ENCODE assay signal across 21 mouse cellular contexts in the genomic region with DNA sequence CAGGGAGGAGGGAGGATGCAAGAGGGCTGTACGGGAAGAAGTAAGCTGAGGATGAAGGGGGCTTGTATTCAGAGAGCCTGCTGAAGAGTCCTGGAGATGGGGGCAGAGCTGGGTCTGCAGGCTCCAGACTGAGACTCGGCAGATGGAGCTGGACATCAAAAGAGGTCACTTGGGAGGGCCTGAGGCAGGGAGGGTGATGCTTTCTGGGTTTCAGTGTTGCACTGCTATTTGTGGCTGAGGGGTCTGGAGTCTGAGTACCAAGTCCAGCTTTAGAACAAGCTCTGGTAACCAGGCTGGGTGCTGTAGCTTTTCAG. TPM values are rescaled to one million over a fixed set of nuclear protein-coding genes. Genes with fewer than 3 reads are reported as not detected.
DNase-seq lines count a peak whose midpoint lies in the region; ATAC-seq lines count a peak whose summit lies in the region.
"Had no signal": no experiment of that assay in that cellular context is flagged by ENCODE, and none has a peak within 500 bp of the region (broad histone marks: within the 10 kb centered on the region; RNA-seq: fewer than 3 reads in every experiment).

No protein-coding gene starts in this region.

- peaks cover 4% of the 10 kb centered on the region; the same call in 1 of the 2 replicates for H3K27me3 ChIP-seq in kidney, embryonic 14.5 days (ENCODE audit: control insufficient read depth, insufficient read depth, low read length)
- peaks cover 17% of the 10 kb centered on the region for H3K27me3 ChIP-seq in neural tube, embryonic 15.5 days (replicated peaks)
- peaks cover 25% of the 10 kb centered on the region for H3K27me3 ChIP-seq in embryonic facial prominence, embryonic 12.5 days

- H3K4me3 ChIP-seq in kidney, embryonic 14.5 days (ENCODE audit: low read length): no peak overlapping the region
- H3K4me3 ChIP-seq in neural tube, embryonic 15.5 days (replicated peaks): no peak overlapping the region
- H3K4me3 ChIP-seq in embryonic facial prominence, embryonic 12.5 days: no peak overlapping the region
- H3K4me3 ChIP-seq: hindbrain, embryonic 15.5 days; layer of hippocampus, adult 2 months; neural tube, embryonic 12.5 days had no signal

- WGBS in kidney, embryonic 14.5 days: 8% methylated on average over 2 of the region's 2 CpGs
- 35% methylated on average over 2 of the region's 2 CpGs for WGBS in neural tube, embryonic 15.5 days
- WGBS in embryonic facial prominence, embryonic 12.5 days: 6% methylated on average over 2 of the region's 2 CpGs

- H3K27ac ChIP-seq in kidney, embryonic 14.5 days (ENCODE audit: low read depth, low read length): no peak overlapping the region
- H3K27ac ChIP-seq in neural tube, embryonic 15.5 days (replicated peaks): no peak overlapping the region
- H3K27ac ChIP-seq in embryonic facial prominence, embryonic 12.5 days: peak overlapping the region; percentile 11; the same call in 1 of the 2 replicates
- H3K27ac ChIP-seq: hindbrain, embryonic 15.5 days; layer of hippocampus, adult 2 months; neural tube, embryonic 12.5 days had no signal

- 0 out of 2 replicates have a peak overlapping the region, but pooled peaks have one; percentile 10 for H3K4me2 ChIP-seq in kidney, embryonic 14.5 days (replicated peaks; ENCODE audit: low read depth, low read length)
- H3K4me2 ChIP-seq in neural tube, embryonic 15.5 days: no peak overlapping the region
- H3K4me2 ChIP-seq in embryonic facial prominence, embryonic 12.5 days (replicated peaks): no peak overlapping the region
- H3K4me2 ChIP-seq: heart, embryonic 11.5 days; hindbrain, embryonic 15.5 days; lung, embryonic 14.5 days; neural tube, embryonic 12.5 days had no signal

- no peaks in the 10 kb centered on the region for H3K9me3 ChIP-seq in kidney, embryonic 14.5 days (ENCODE audit: control insufficient read depth, low read length)
- no peaks in the 10 kb centered on the region for H3K9me3 ChIP-seq in neural tube, embryonic 15.5 days (replicated peaks)
- H3K9me3 ChIP-seq in embryonic facial prominence, embryonic 12.5 days: no peaks in the 10 kb centered on the region
- H3K9me3 ChIP-seq: hindbrain, embryonic 15.5 days; neural tube, embryonic 12.5 days had no signal

- ATAC-seq in kidney, embryonic 14.5 days (ENCODE audit: low FRiP score, low TSS enrichment): no peak
- no peak for ATAC-seq in neural tube, embryonic 15.5 days (ENCODE audit: low FRiP score)
- ATAC-seq in embryonic facial prominence, embryonic 12.5 days (ENCODE audit: insufficient number of reproducible peaks, insufficient read depth, low FRiP score, low TSS enrichment): no peak
- ATAC-seq: forebrain, embryonic 16.5 days; intestine, embryonic 16.5 days had no signal

- no peaks in the 10 kb centered on the region for H3K36me3 ChIP-seq in kidney, embryonic 14.5 days (ENCODE audit: control insufficient read depth, insufficient read depth, low read length)
- H3K36me3 ChIP-seq in neural tube, embryonic 15.5 days: no peaks in the 10 kb centered on the region
- no peaks in the 10 kb centered on the region for H3K36me3 ChIP-seq in embryonic facial prominence, embryonic 12.5 days
- H3K36me3 ChIP-seq: hindbrain, embryonic 15.5 days; neural tube, embryonic 12.5 days had no signal

- peak; percentile 68 for DNase-seq in cerebellum, adult 9-11 months
- DNase-seq in cerebellum, adult 11 months: no peak
- DNase-seq in kidney, postnatal 14 days: no peak
- peak; percentile 33 for DNase-seq in neural tube, embryonic 10.5 days (ENCODE audit: extremely low spot score, low spot score)
- DNase-seq in spleen, postnatal 14 days (ENCODE audit: low spot score in 2 of 2): no peak
- DNase-seq: adrenal gland, postnatal 25 days; heart, postnatal 14 days; lung, embryonic 14.5 days; lung, postnatal 36 days; spleen, adult 18-20 months; thymus, adult 2 months had no signal

- H3K4me1 ChIP-seq in kidney, embryonic 14.5 days (ENCODE audit: control insufficient read depth, insufficient read depth, low read length): peaks cover 15% of the 10 kb centered on the region; the same call in 1 of the 2 replicates
- peaks cover 8% of the 10 kb centered on the region for H3K4me1 ChIP-seq in neural tube, embryonic 15.5 days
- H3K4me1 ChIP-seq in embryonic facial prominence, embryonic 12.5 days: peaks cover 27% of the 10 kb centered on the region

- no peak overlapping the region for H3K9ac ChIP-seq in kidney, embryonic 14.5 days (ENCODE audit: low read depth, low read length)
- no peak overlapping the region for H3K9ac ChIP-seq in neural tube, embryonic 15.5 days (replicated peaks)
- H3K9ac ChIP-seq in embryonic facial prominence, embryonic 12.5 days: no peak overlapping the region
- H3K9ac ChIP-seq: hindbrain, embryonic 15.5 days; lung, embryonic 14.5 days; neural tube, embryonic 12.5 days had no signal

RNA-seq across cellular contexts. Expression of gene Phactr3, which starts 2.6 kb away (rescaled TPM):
- polyA plus RNA-seq in kidney, embryonic 14.5 days (2014; fragmentation: Nextera tagmentation; extraction: Ambion mirVana): 0.81 and 0.95 TPM in 2 replicates
- 47.1 and 57.2 TPM in 2 replicates for polyA plus RNA-seq in neural tube, embryonic 15.5 days (2015; fragmentation: Nextera tagmentation; extraction: Ambion mirVana)
- polyA plus RNA-seq in embryonic facial prominence, embryonic 12.5 days (2016; fragmentation: Nextera tagmentation; extraction: Ambion mirVana): 3.1 and 3.4 TPM in 2 replicates
- polyA plus RNA-seq: liver, adult 2 months had no signal

RNA-seq across cellular contexts. Expression of gene Zfp931, which starts 43.1 kb away (rescaled TPM):
- 16.2 and 22.7 TPM in 2 replicates for polyA plus RNA-seq in kidney, embryonic 14.5 days (2014; fragmentation: Nextera tagmentation; extraction: Ambion mirVana)
- 17.0 and 18.4 TPM in 2 replicates for polyA plus RNA-seq in neural tube, embryonic 15.5 days (2015; fragmentation: Nextera tagmentation; extraction: Ambion mirVana)
- polyA plus RNA-seq in embryonic facial prominence, embryonic 12.5 days (2016; fragmentation: Nextera tagmentation; extraction: Ambion mirVana): 20.4 and 20.8 TPM in 2 replicates

Comparison
In these comparisons a context has a peak if more than half of its experiments do, and no peak if none do; other contexts are left out.
1. DNase-seq: peak in cerebellum, adult 9-11 months (single experiment) and neural tube, embryonic 10.5 days (single experiment); none in cerebellum, adult 11 months (single experiment), kidney, postnatal 14 days (single experiment) and spleen, postnatal 14 days (0 of 2).
2. RNA of gene Phactr3, which starts 2.6 kb away (polyA plus RNA-seq): 47.1 to 57.2 TPM in neural tube, embryonic 15.5 days; 3.1 to 3.4 TPM in embryonic facial prominence, embryonic 12.5 days and 0.81 to 0.95 TPM in kidney, embryonic 14.5 days; every median in the first group is over 10 times any median in the second.